In genomic region chr2:59725518-59726185, GRCm38 (mm10) we compare ENCODE assay signal across 24 mouse cellular contexts.
DNase-seq lines count a peak whose midpoint lies in the region; ATAC-seq and TF ChIP-seq lines count a peak whose summit lies in the region.
"Had no signal": no experiment of that assay in that cellular context is flagged by ENCODE, and none has a peak within 500 bp of the region (broad histone marks: within the 10 kb centered on the region; RNA-seq: fewer than 3 reads in every experiment).

No protein-coding gene starts in this region.

- no peaks in the 10 kb centered on the region for H3K27me3 ChIP-seq in forebrain, embryonic 14.5 days (replicated peaks; ENCODE audit: control insufficient read depth, insufficient read depth, low read length)
- no peaks in the 10 kb centered on the region for H3K27me3 ChIP-seq in forebrain, embryonic 15.5 days
- H3K27me3 ChIP-seq in kidney, embryonic 14.5 days (ENCODE audit: control insufficient read depth, insufficient read depth, low read length), result no peaks in the 10 kb centered on the region
- no peaks in the 10 kb centered on the region for H3K27me3 ChIP-seq in kidney, adult 2 months (replicated peaks; ENCODE audit: control insufficient read depth, insufficient read depth, low read length)
- no peaks in the 10 kb centered on the region for H3K27me3 ChIP-seq in lung, embryonic 15.5 days
- H3K27me3 ChIP-seq: embryonic facial prominence, embryonic 13.5 days; forebrain, embryonic 13.5 days; hindbrain, embryonic 15.5 days; limb, embryonic 13.5 days; liver, embryonic 15.5 days; neural tube, embryonic 15.5 days had no signal

- H3K27ac ChIP-seq in forebrain, embryonic 14.5 days (ENCODE audit: low read depth, low read length), result no peak overlapping the region
- no peak overlapping the region for H3K27ac ChIP-seq in forebrain, embryonic 15.5 days (replicated peaks)
- no peak overlapping the region; the same call in 1 of the 2 replicates for H3K27ac ChIP-seq in kidney, embryonic 14.5 days (ENCODE audit: low read depth, low read length)
- H3K27ac ChIP-seq in kidney, adult 2 months (ENCODE audit: insufficient read depth, low read depth, low read length), result no peak overlapping the region
- 0 out of 2 replicates have a peak overlapping the region, but pooled peaks have one; percentile 15 for H3K27ac ChIP-seq in lung, embryonic 15.5 days
- H3K27ac ChIP-seq: forebrain, embryonic 13.5 days; hindbrain, embryonic 15.5 days; limb, embryonic 13.5 days; liver, embryonic 15.5 days; macrophage; neural tube, embryonic 15.5 days had no signal

- no peak overlapping the region for H3K9ac ChIP-seq in forebrain, embryonic 14.5 days (ENCODE audit: low read length)
- no peak overlapping the region for H3K9ac ChIP-seq in forebrain, embryonic 15.5 days (replicated peaks)
- no peak overlapping the region for H3K9ac ChIP-seq in kidney, embryonic 14.5 days (ENCODE audit: low read depth, low read length)
- no peak overlapping the region for H3K9ac ChIP-seq in lung, embryonic 15.5 days
- H3K9ac ChIP-seq: embryonic facial prominence, embryonic 13.5 days; forebrain, embryonic 13.5 days; hindbrain, embryonic 15.5 days; limb, embryonic 13.5 days; liver, embryonic 15.5 days; neural tube, embryonic 15.5 days had no signal

- WGBS in forebrain, embryonic 14.5 days, result 52% methylated on average over 14 of the region's 14 CpGs
- 57% methylated on average over 14 of the region's 14 CpGs for WGBS in forebrain, embryonic 15.5 days
- 64% methylated on average over 14 of the region's 14 CpGs for WGBS in kidney, embryonic 14.5 days
- WGBS in kidney, adult 2 months, result 67% methylated on average over 14 of the region's 14 CpGs
- WGBS in lung, embryonic 15.5 days, result 59% methylated on average over 14 of the region's 14 CpGs

- H3K36me3 ChIP-seq in forebrain, embryonic 14.5 days (ENCODE audit: control insufficient read depth, insufficient read depth, low read length), result no peaks in the 10 kb centered on the region
- no peaks in the 10 kb centered on the region for H3K36me3 ChIP-seq in forebrain, embryonic 15.5 days
- peaks cover 2% of the 10 kb centered on the region; the same call in 1 of the 2 replicates for H3K36me3 ChIP-seq in kidney, embryonic 14.5 days (ENCODE audit: control insufficient read depth, insufficient read depth, low read length)
- H3K36me3 ChIP-seq in kidney, adult 2 months (ENCODE audit: control insufficient read depth, insufficient read depth, low read length), result no peaks in the 10 kb centered on the region; the same call in 1 of the 2 replicates
- 0 out of 2 replicates have a peak, but pooled peaks cover 7% of the 10 kb centered on the region for H3K36me3 ChIP-seq in lung, embryonic 15.5 days
- H3K36me3 ChIP-seq: hindbrain, embryonic 15.5 days; liver, embryonic 15.5 days; neural tube, embryonic 15.5 days had no signal

- 0 out of 2 replicates have a peak, but pooled peaks have one; percentile 20 for ATAC-seq in forebrain, embryonic 14.5 days
- no peak for ATAC-seq in forebrain, embryonic 15.5 days (replicated peaks)
- peak; percentile 63; the same call in 1 of the 2 replicates for ATAC-seq in kidney, embryonic 14.5 days (ENCODE audit: low FRiP score, low TSS enrichment)
- ATAC-seq in lung, embryonic 15.5 days (ENCODE audit: borderline replicate concordance, extremely low read depth, low FRiP score, low TSS enrichment), result no peak
- ATAC-seq: forebrain, embryonic 13.5 days; intestine, embryonic 16.5 days; lung, postnatal 0 days had no signal

- TF ChIP-seq CTCF in kidney, adult 2 months (conservative IDR thresholded peaks at IDR 0.05; ENCODE audit: insufficient read depth, insufficient read length, low read depth, low read length), result no peak

- no peak for TF ChIP-seq POLR2A in kidney, adult 2 months (IDR thresholded peaks at IDR 0.05; ENCODE audit: low read depth, low read length)

- no peak overlapping the region for H3K4me3 ChIP-seq in forebrain, embryonic 14.5 days (ENCODE audit: low read depth, low read length)
- H3K4me3 ChIP-seq in forebrain, embryonic 15.5 days, result no peak overlapping the region
- H3K4me3 ChIP-seq in kidney, embryonic 14.5 days (ENCODE audit: low read length), result no peak overlapping the region
- no peak overlapping the region for H3K4me3 ChIP-seq in kidney, adult 2 months (ENCODE audit: insufficient read depth, low read depth, low read length)
- H3K4me3 ChIP-seq in lung, embryonic 15.5 days, result no peak overlapping the region
- H3K4me3 ChIP-seq: embryonic facial prominence, embryonic 13.5 days; forebrain, embryonic 13.5 days; hindbrain, embryonic 15.5 days; limb, embryonic 13.5 days; liver, embryonic 15.5 days; neural tube, embryonic 15.5 days had no signal

- H3K4me2 ChIP-seq in forebrain, embryonic 14.5 days (ENCODE audit: low read length), result no peak overlapping the region
- no peak overlapping the region for H3K4me2 ChIP-seq in forebrain, embryonic 15.5 days (replicated peaks)
- H3K4me2 ChIP-seq in kidney, embryonic 14.5 days (replicated peaks; ENCODE audit: low read depth, low read length), result no peak overlapping the region
- H3K4me2 ChIP-seq in lung, embryonic 15.5 days, result no peak overlapping the region
- H3K4me2 ChIP-seq: embryonic facial prominence, embryonic 13.5 days; forebrain, embryonic 13.5 days; hindbrain, embryonic 15.5 days; limb, embryonic 13.5 days; liver, embryonic 15.5 days; neural tube, embryonic 15.5 days had no signal

- H3K4me1 ChIP-seq in forebrain, embryonic 14.5 days (ENCODE audit: control insufficient read depth, insufficient read depth, low read length), result peaks cover 8% of the 10 kb centered on the region
- H3K4me1 ChIP-seq in forebrain, embryonic 15.5 days, result peaks cover 13% of the 10 kb centered on the region
- H3K4me1 ChIP-seq in kidney, embryonic 14.5 days (ENCODE audit: control insufficient read depth, insufficient read depth, low read length), result peaks cover 29% of the 10 kb centered on the region
- peaks cover 4% of the 10 kb centered on the region; the same call in 1 of the 2 replicates for H3K4me1 ChIP-seq in kidney, adult 2 months (ENCODE audit: control insufficient read depth, insufficient read depth, low read length)
- peaks cover 34% of the 10 kb centered on the region for H3K4me1 ChIP-seq in lung, embryonic 15.5 days

- DNase-seq in forebrain, embryonic 14.5 days (ENCODE audit: low spot score), result no peak
- no peak for DNase-seq in kidney, adult 2 months
- no peak for DNase-seq in lung, adult 18-20 months
- DNase-seq in cerebellum, postnatal 10 days, result no peak
- DNase-seq: adrenal gland, postnatal 14 days; cerebellum, adult 11 months; cerebellum, adult 9-11 months; gastrocnemius, postnatal 10 days; kidney, postnatal 14 days; layer of hippocampus, postnatal 36 days; thymus, adult 2 months; thymus, postnatal 4 days had no signal

- no peaks in the 10 kb centered on the region for H3K9me3 ChIP-seq in forebrain, embryonic 14.5 days (replicated peaks; ENCODE audit: control insufficient read depth, low read length)
- no peaks in the 10 kb centered on the region for H3K9me3 ChIP-seq in forebrain, embryonic 15.5 days
- no peaks in the 10 kb centered on the region for H3K9me3 ChIP-seq in kidney, embryonic 14.5 days (ENCODE audit: control insufficient read depth, low read length)
- H3K9me3 ChIP-seq in lung, embryonic 15.5 days, result no peaks in the 10 kb centered on the region
- H3K9me3 ChIP-seq: embryonic facial prominence, embryonic 13.5 days; forebrain, embryonic 13.5 days; hindbrain, embryonic 15.5 days; limb, embryonic 13.5 days; liver, embryonic 15.5 days; neural tube, embryonic 15.5 days had no signal

Comparison
In these comparisons a context has a peak if more than half of its experiments do, and no peak if none do; other contexts are left out.
1. ATAC-seq: peak in forebrain, embryonic 14.5 days (single experiment) and kidney, embryonic 14.5 days (single experiment); none in forebrain, embryonic 15.5 days (single experiment) and lung, embryonic 15.5 days (single experiment).